Mouse (Mus musculus): ENCODE data around the gene Stk33.

- no peak for TF ChIP-seq CTCF (IDR thresholded peaks at IDR 0.05; ENCODE audit: low read depth)
- no peak for TF ChIP-seq EP300 (IDR thresholded peaks at IDR 0.05; ENCODE audit: low read depth)
These were observed 113.2 kb downstream of the Stk33 start for GRCm38 (mm10) chr7:109325731-109326130.

All from liver, postnatal 0 days (tissue).